Mouse (Mus musculus) spleen, postnatal 14 days (tissue): Measurements from ENCODE around the gene Fbxw16.
"Not testable (repeated sequence)": the region's sequence is repeated elsewhere in the genome, so short reads cannot be mapped to it uniquely, and the experiment has no call there.

Experiments
- DNase-seq, 2 experiments: peaks; one replicate each; pipeline ENCODE4 v3.0.0; 2021 to 2022; ENCODE audit warnings: low spot score in 2 of 2

The Fbxw16 gene

GRCm38 (mm10) chr9:109449040-109449439, at the start of gene Fbxw16:
Gene Fbxw16 (minus strand): TSS chr9:109449140.
- no peak for DNase-seq

DNA sequence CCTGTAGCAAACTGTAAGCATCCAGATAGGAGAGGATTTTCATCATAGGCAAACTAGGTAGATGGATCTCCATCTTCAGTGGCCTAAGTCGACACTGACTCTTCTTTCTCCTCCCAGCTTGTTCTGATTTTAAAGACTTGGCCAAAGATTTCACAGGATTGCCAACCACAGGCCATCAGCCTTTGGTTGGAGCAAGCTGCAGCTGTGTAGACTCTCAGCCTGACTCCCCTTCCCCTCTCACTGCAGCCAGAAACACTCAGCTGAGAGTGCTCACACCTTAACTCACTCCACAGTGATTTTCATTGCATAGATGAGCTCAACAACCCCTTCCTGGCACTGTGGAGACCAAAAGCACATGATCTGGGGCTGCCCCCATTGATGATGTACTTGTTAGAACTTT, 46.8 kb upstream of the Fbxw16 start, which contains the start of gene Fbxw19:
Fbxw19 (minus strand) TSS at position 101 of the 400 bp plus-strand sequence.
- DNase-seq = not testable (repeated sequence)

DNA sequence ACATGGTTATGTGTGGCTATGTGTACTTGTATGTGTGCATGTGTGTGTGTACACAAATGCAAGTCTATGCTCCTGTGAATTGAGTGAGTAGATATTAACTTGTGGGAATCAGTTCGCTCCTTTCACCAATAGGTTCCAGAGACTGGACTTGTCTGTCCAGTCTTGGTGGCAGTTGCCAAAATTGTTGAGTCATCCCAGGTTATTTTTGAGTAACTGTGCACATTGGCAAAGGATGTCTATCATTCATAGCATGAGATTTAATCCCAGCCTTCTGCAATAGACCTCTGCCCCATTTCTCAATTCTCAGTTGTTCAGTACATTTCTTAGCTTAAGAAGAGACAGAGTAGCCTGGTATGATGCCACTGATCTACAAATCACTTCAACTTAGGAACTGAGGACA, 16.0 kb downstream of the Fbxw16 start:
- DNase-seq = no peak

- not testable (repeated sequence) for DNase-seq
These were observed 44.7 kb downstream of the Fbxw16 start, which contains the start of gene Fbxw22 for GRCm38 (mm10) chr9:109404196-109404595. Gene Fbxw22 (minus strand): TSS chr9:109404296.
